Mouse (Mus musculus): ENCODE results near the gene Gm43191.

- TF ChIP-seq POLR2A (IDR thresholded peaks at IDR 0.05; ENCODE audit: low read depth, low read length) (no peak), CTCF (conservative IDR thresholded peaks at IDR 0.05; ENCODE audit: insufficient read depth, insufficient read length, low read depth, low read length) (no peak)
Measured at GRCm38 (mm10) chr3:116710941-116711340, 29.9 kb upstream of the Gm43191 start.
